Mouse (Mus musculus) left cerebral cortex, postnatal 4 days (tissue): ENCODE results near the gene Spats2. TPM values are rescaled to one million over a fixed set of nuclear protein-coding genes. Genes with fewer than 3 reads are reported as not detected.

Experiments used
- DNase-seq: peaks from one replicate; pipeline ENCODE4 v3.0.0-alpha.2; 2022
- intact Hi-C: fragments of 180-260 bp; cut with DNase I; formaldehyde crosslinking; loops from one replicate; pipeline ENCODE4 v1.15.1; 2025
- total RNA-seq, 2 experiments: library from RNA; stranded (reverse); gene quantifications; 2 replicates each; pipeline ENCODE4 v1.2.3; 2021

The Spats2 gene
- total RNA-seq, 2 experiments from 2014 or later, result 39.7 to 46.0 TPM

- intact Hi-C loops, result no loop called here
- DNase-seq, result peak; percentile 46
These were observed 28.8 kb upstream of the Spats2 start for GRCm38 (mm10) chr15:99096831-99097500.

- no peak for DNase-seq
These were observed 27.8 kb upstream of the Spats2 start for GRCm38 (mm10) chr15:99097840-99098492.

GRCm38 (mm10) chr15:99098493-99098861 is 27.2 kb upstream of the Spats2 start:
- intact Hi-C loops, result no loop called here
- no peak for DNase-seq

More at GRCm38 (mm10) chr15:99097840-99098492, 27.8 kb upstream of the Spats2 start:
- intact Hi-C loops, result no loop called here

GRCm38 (mm10) chr15:99099139-99099556 is 26.6 kb upstream of the Spats2 start:
- intact Hi-C loops, result no loop called here
- peak; percentile 55 for DNase-seq

GRCm38 (mm10) chr15:99099984-99100383 is 25.7 kb upstream of the Spats2 start:
- intact Hi-C loops, result no loop called here
- no peak for DNase-seq

- intact Hi-C loops, result no loop called here
- DNase-seq, result no peak
These were observed 20.5 kb upstream of the Spats2 start for GRCm38 (mm10) chr15:99105238-99105637.

GRCm38 (mm10) chr15:99107866-99108265 is 17.9 kb upstream of the Spats2 start:
- intact Hi-C loops, result no loop called here
- no peak for DNase-seq

- intact Hi-C loops, result no loop called here
- no peak for DNase-seq
These were observed 14.6 kb upstream of the Spats2 start for GRCm38 (mm10) chr15:99111139-99111538.

GRCm38 (mm10) chr15:99111809-99112208 is 13.9 kb upstream of the Spats2 start:
- intact Hi-C loops, result no loop called here
- no peak for DNase-seq

- intact Hi-C loops, result no loop called here
- DNase-seq, result no peak
These were observed 12.8 kb upstream of the Spats2 start for GRCm38 (mm10) chr15:99112843-99113395.

GRCm38 (mm10) chr15:99113396-99113975 is 12.2 kb upstream of the Spats2 start:
- intact Hi-C loops, result no loop called here
- DNase-seq, result no peak

GRCm38 (mm10) chr15:99114312-99115064 is 11.2 kb upstream of the Spats2 start:
- intact Hi-C loops, result no loop called here

GRCm38 (mm10) chr15:99115065-99115423 is 10.7 kb upstream of the Spats2 start:
- no peak for DNase-seq
- intact Hi-C loops, result no loop called here

More at GRCm38 (mm10) chr15:99114312-99115064, 11.2 kb upstream of the Spats2 start:
- DNase-seq, result no peak

GRCm38 (mm10) chr15:99116539-99116938 is 9.2 kb upstream of the Spats2 start:
- intact Hi-C loops, result no loop called here
- DNase-seq, result no peak

GRCm38 (mm10) chr15:99120814-99121213 is 4.9 kb upstream of the Spats2 start:
- intact Hi-C loops, result no loop called here
- no peak for DNase-seq

- no peak for DNase-seq
- intact Hi-C loops, result no loop called here
These were observed 3.1 kb upstream of the Spats2 start for GRCm38 (mm10) chr15:99122642-99123041.

- intact Hi-C loops, result no loop called here
- DNase-seq, result peak; percentile 91
These were observed 532 bp downstream of the Spats2 start for GRCm38 (mm10) chr15:99126081-99126815.

- intact Hi-C loops, result no loop called here
- no peak for DNase-seq
These were observed 1.2 kb downstream of the Spats2 start for GRCm38 (mm10) chr15:99126816-99127365.

GRCm38 (mm10) chr15:99127851-99128522 is 2.3 kb downstream of the Spats2 start:
- no peak for DNase-seq
- intact Hi-C loops, result loop anchor here (2.0 kb wide), 1 partner anchor 55 kb away; no protein-coding TSS in a partner anchor
